Mouse (Mus musculus): ENCODE results near the gene Fam3a. TPM values are rescaled to one million over a fixed set of nuclear protein-coding genes. Genes with fewer than 3 reads are reported as not detected.
A peak's percentile ranks its signal among the peaks of the same experiment; 100 is the strongest.

Gene Fam3a
- total and polyA plus RNA-seq, 3 experiments = 7.7 to 12.5 (median 8.3) TPM

DNA sequence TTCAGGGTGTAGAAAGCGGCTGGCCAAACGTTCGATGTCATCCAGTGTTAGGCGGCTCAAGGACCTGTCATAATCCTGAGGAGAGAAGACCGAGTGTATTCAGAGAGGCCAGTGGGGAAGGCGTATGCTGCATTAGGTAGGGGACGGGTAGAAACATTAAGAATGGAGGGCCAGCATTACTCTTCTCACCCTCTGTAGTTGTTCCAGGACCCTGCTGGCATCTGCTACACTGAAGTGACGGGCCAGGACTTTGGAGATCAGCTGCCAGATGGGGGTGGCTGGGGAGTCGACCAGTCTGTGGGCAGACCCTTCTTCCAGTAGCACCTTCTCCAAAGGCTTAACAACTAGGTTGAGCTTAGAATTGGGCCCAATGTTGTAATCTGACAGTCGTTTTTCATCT, 25.6 kb downstream of the Fam3a start:
- H3K4me3 ChIP-seq (replicated peaks in 1 of 3; ENCODE audit: low read depth in 2 of 3, low read length in 2 of 3, poor library complexity in 1 of 3) = peak overlapping the region; percentile 67 to 88 (median 70)
- H3K27ac ChIP-seq (ENCODE audit: insufficient read depth, low read depth) = no peak overlapping the region
- peaks cover 12 to 35% of the 10 kb centered on the region in 2 experiments; a peak in 3 of 4 replicates for H3K4me1 ChIP-seq (ENCODE audit: control insufficient read depth in 1 of 2, insufficient read depth in 2 of 2)
- peaks cover 21 to 36% of the 10 kb centered on the region in 2 experiments for H3K36me3 ChIP-seq (replicated peaks in 1 of 2; ENCODE audit: control insufficient read depth in 1 of 2, insufficient read depth in 1 of 2, low read length in 1 of 2)
- no peaks in the 10 kb centered on the region for H3K27me3 ChIP-seq (replicated peaks)
- in situ Hi-C loops (cut with MboI; ENCODE audit: low pct_ligation_motif_present, low pct_unique_long_range_greater_than_20kb, low sequenced_read_pairs) = no loop called here
- peak overlapping the region; percentile 83 for H3K9ac ChIP-seq (ENCODE audit: insufficient read depth, low read depth)
- dilution Hi-C loops (cut with MboI; ENCODE audit: extremely low pct_ligation_motif_present, extremely low pct_unique_long_range_greater_than_20kb, low sequenced_read_pairs) = no loop called here
- peak overlapping the region; percentile 61; the same call in 1 of the 2 replicates for H3K4me2 ChIP-seq (ENCODE audit: insufficient read depth, low read depth, poor library complexity, severe bottlenecking)
- no peaks in the 10 kb centered on the region for H3K9me3 ChIP-seq (replicated peaks; ENCODE audit: low read length)
- no peak for DNase-seq (ENCODE audit: extremely low read depth)
- no peak for TF ChIP-seq USF2 (conservative IDR thresholded peaks at IDR 0.05; ENCODE audit: low read depth, low read length)
- no peak for TF ChIP-seq CHD1 (IDR thresholded peaks at IDR 0.05; ENCODE audit: low read depth, low read length)
- TF ChIP-seq MAZ (IDR thresholded peaks at IDR 0.05; ENCODE audit: low read depth, low read length) = no peak
- no peak for TF ChIP-seq E2F4 (IDR thresholded peaks at IDR 0.05; ENCODE audit: insufficient replicate concordance, low read depth, low read length)
- TF ChIP-seq NELFE (IDR thresholded peaks at IDR 0.05; ENCODE audit: low read depth, low read length) = no peak
- TF ChIP-seq SMC3 (IDR thresholded peaks at IDR 0.05; ENCODE audit: low read depth, low read length) = no peak
- no peak for TF ChIP-seq MXI1 (IDR thresholded peaks at IDR 0.05; ENCODE audit: low read depth, low read length)
- TF ChIP-seq ZNF384 (IDR thresholded peaks at IDR 0.05; ENCODE audit: low read depth, low read length) = no peak
- no peak for TF ChIP-seq PAX5 (IDR thresholded peaks at IDR 0.05; ENCODE audit: low read length)
- peaks cover 9% of the 10 kb centered on the region for H3K79me2 ChIP-seq (replicated peaks; ENCODE audit: control insufficient read depth, extremely low read depth, insufficient read depth, poor library complexity, severe bottlenecking)

DNA sequence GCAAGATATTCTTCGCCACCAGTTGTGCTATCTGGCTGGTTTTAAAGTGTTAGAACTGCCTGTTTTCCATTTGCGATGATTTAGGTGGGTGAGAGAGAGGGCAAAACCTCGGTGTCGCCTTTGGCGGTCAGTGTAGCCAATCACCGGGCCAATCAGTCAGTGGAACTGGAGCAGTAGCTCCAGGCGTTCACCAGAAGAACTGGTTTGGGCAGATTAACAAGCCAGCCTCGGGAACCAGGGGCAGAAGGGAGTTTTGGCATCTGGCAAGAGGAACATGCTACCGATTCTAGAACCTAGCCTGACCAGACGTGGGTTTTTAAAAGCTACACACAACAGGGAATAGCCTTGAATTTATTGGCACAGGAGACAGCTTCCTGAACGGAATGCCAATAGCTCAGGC, 33.9 kb downstream of the Fam3a start:
- Histone ChIP-seq H3K9ac (ENCODE audit: insufficient read depth, low read depth) (no peak overlapping the region), H3K9me3 (replicated peaks; ENCODE audit: low read length) (no peaks in the 10 kb centered on the region), H3K4me3 (replicated peaks in 1 of 3; ENCODE audit: low read depth in 2 of 3, low read length in 2 of 3, poor library complexity in 1 of 3) (no peak overlapping the region), H3K4me1 (ENCODE audit: control insufficient read depth in 1 of 2, insufficient read depth in 2 of 2) (no peaks in the 10 kb centered on the region), H3K27me3 (replicated peaks) (no peaks in the 10 kb centered on the region), H3K27ac (ENCODE audit: insufficient read depth, low read depth) (no peak overlapping the region), H3K4me2 (ENCODE audit: insufficient read depth, low read depth, poor library complexity, severe bottlenecking) (no peak overlapping the region), H3K36me3 (replicated peaks in 1 of 2; ENCODE audit: control insufficient read depth in 1 of 2, insufficient read depth in 1 of 2, low read length in 1 of 2) (no peaks in the 10 kb centered on the region), H3K79me2 (replicated peaks; ENCODE audit: control insufficient read depth, extremely low read depth, insufficient read depth, poor library complexity, severe bottlenecking) (no peaks in the 10 kb centered on the region)
- in situ Hi-C loops (cut with MboI; ENCODE audit: low pct_ligation_motif_present, low pct_unique_long_range_greater_than_20kb, low sequenced_read_pairs) = no loop called here
- dilution Hi-C loops (cut with MboI; ENCODE audit: extremely low pct_ligation_motif_present, extremely low pct_unique_long_range_greater_than_20kb, low sequenced_read_pairs) = no loop called here
- DNase-seq (ENCODE audit: extremely low read depth) = no peak
- TF ChIP-seq MAFK (IDR thresholded peaks at IDR 0.05; ENCODE audit: insufficient replicate concordance, low read length) (no peak), MXI1 (IDR thresholded peaks at IDR 0.05; ENCODE audit: low read depth, low read length) (no peak), HCFC1 (IDR thresholded peaks at IDR 0.05; ENCODE audit: low read depth, low read length) (no peak), BHLHE40 (IDR thresholded peaks at IDR 0.05; ENCODE audit: low read depth, low read length) (no peak), IRF4 (IDR thresholded peaks at IDR 0.05; ENCODE audit: low read depth, low read length) (no peak), SIN3A (IDR thresholded peaks at IDR 0.05; ENCODE audit: low read length) (no peak), RCOR1 (conservative IDR thresholded peaks at IDR 0.05; ENCODE audit: low read depth, low read length) (no peak), MAZ (IDR thresholded peaks at IDR 0.05; ENCODE audit: low read depth, low read length) (no peak), EP300 (IDR thresholded peaks at IDR 0.05; ENCODE audit: low read length) (no peak), ZMIZ1 (IDR thresholded peaks at IDR 0.05; ENCODE audit: low read depth, low read length) (no peak), ZKSCAN1 (IDR thresholded peaks at IDR 0.05; ENCODE audit: borderline replicate concordance, low read depth, low read length) (no peak), E2F4 (IDR thresholded peaks at IDR 0.05; ENCODE audit: insufficient replicate concordance, low read depth, low read length) (no peak), TCF12 (IDR thresholded peaks at IDR 0.05; ENCODE audit: low read depth, low read length) (no peak), POLR2AphosphoS2 (IDR thresholded peaks at IDR 0.05; ENCODE audit: low read depth, low read length) (no peak), JUND (conservative IDR thresholded peaks at IDR 0.05; ENCODE audit: low read depth, low read length) (no peak)

Measured in CH12.LX (cell line).